Mouse (Mus musculus) forebrain, embryonic 16.5 days (tissue): ENCODE data around the gene Gm9376. TPM values are rescaled to one million over a fixed set of nuclear protein-coding genes. Genes with fewer than 3 reads are reported as not detected.

Experiments
- ATAC-seq: fragments of 200-750 bp; cut with Nextera tagmentation; 2 replicates; pipeline ENCODE4 v1.8.0; 2017; ENCODE audit warnings: mild to moderate bottlenecking, moderate library complexity
- H3K27ac ChIP-seq: fragments of 300-500 bp; sonication (generic); 2 replicates; pipeline ENCODE4 v1.5.1; 2014; ENCODE audit warnings: low read length, control low read depth
- H3K27me3 ChIP-seq: fragments of 300-500 bp; sonication (generic); replicated peaks from 2 replicates; pipeline ENCODE4 v1.6.1; 2014; ENCODE audit warnings: low read length; ENCODE audit not compliant: control insufficient read depth, insufficient read depth
- H3K36me3 ChIP-seq: fragments of 300-500 bp; sonication (generic); 2 replicates; pipeline ENCODE4 v1.6.1; 2014; ENCODE audit not compliant: control insufficient read depth, insufficient read depth
- H3K4me1 ChIP-seq: fragments of 300-500 bp; sonication (generic); replicated peaks from 2 replicates; pipeline ENCODE4 v1.6.1; 2014; ENCODE audit warnings: low read length; ENCODE audit not compliant: control insufficient read depth, insufficient read depth
- H3K4me2 ChIP-seq: fragments of 300-500 bp; sonication (generic); 2 replicates; pipeline ENCODE4 v1.6.1; 2014; ENCODE audit warnings: mild to moderate bottlenecking, low read length, control low read depth
- H3K4me3 ChIP-seq: fragments of 300-500 bp; sonication (generic); replicated peaks from 2 replicates; pipeline ENCODE4 v1.5.1; 2014; ENCODE audit warnings: mild to moderate bottlenecking, low read length, control low read depth
- H3K9ac ChIP-seq: fragments of 300-500 bp; sonication (generic); replicated peaks from 2 replicates; pipeline ENCODE4 v1.6.1; 2014; ENCODE audit warnings: low read depth, low read length, control low read depth
- H3K9me3 ChIP-seq: fragments of 300-500 bp; sonication (generic); 2 replicates; pipeline ENCODE4 v1.6.1; 2016; ENCODE audit warnings: low read length; ENCODE audit not compliant: control insufficient read depth
- WGBS: fragments of 180-500 bp; shearing (Covaris S2); extraction: QIAGEN DNeasy Blood & Tissue Kit; methylation state at CpG from one replicate; pipeline ENCODE4 v1.1.7; 2014; 5-methylcytosine and 5-hydroxymethylcytosine counted together
- microRNA-seq: library from miRNA; unstranded; fragments of <30 nt; microRNA quantifications from one replicate; pipeline ENCODE4, GENCODE M21; 2017
- polyA plus RNA-seq: library from polyadenylated mRNA; unstranded; fragments of >200 nt; fragmentation: Nextera tagmentation; extraction: Ambion mirVana; gene quantifications from 2 replicates; pipeline ENCODE4 v1.2.1, GENCODE M21; 2015

The Gm9376 gene
- polyA plus RNA-seq, 1 experiment from 2014 or later: not detected

DNA sequence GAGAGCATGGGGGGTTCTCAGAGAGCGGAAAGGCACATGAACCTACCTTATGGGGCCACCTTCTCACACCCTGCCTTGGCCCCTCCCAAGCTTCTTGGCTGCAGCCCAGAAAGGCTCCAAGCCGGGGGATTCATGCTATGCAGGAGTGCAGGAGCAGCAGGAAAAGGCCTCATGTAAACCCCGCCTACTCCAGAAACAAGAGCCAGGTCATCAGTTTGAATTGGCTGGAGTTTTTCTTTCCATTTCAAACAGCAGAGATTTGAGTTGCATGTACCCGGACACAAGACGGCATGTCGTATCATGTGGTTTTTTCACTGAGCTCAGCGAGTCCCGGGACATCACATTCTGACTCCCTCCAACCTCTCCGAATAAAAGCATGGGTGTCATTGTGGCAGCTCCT is 39.2 kb downstream of the Gm9376 start:
- Histone ChIP-seq H3K27ac (no peak overlapping the region), H3K36me3 (no peaks in the 10 kb centered on the region), H3K4me3 (no peak overlapping the region), H3K4me1 (peaks cover 9% of the 10 kb centered on the region), H3K9ac (no peak overlapping the region), H3K27me3 (no peaks in the 10 kb centered on the region), H3K9me3 (no peaks in the 10 kb centered on the region), H3K4me2 (no peak overlapping the region)
- WGBS: 34% methylated on average over 9 of the region's 9 CpGs
- ATAC-seq: no peak

DNA sequence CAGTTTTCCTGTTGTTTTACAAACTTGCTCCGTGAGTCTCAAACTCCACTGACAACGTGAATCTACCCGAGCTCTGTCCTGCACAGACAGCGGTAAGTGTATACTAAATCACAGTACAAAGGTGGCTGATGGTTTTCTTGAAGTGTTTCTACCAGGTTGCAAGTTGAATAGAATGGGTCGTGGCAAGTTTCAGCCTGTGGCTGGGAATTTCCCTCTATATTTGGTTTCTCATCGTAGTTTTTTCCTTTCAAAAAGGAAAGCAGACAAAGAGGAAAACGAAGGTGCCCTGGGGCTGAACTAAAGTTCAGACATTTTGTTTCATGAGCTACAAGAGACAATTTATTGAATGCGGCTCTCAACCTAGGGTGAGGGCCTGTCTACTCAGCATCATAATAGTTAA is 40.3 kb downstream of the Gm9376 start:
- Histone ChIP-seq H3K4me2 (no peak overlapping the region), H3K27ac (no peak overlapping the region), H3K9me3 (no peaks in the 10 kb centered on the region), H3K4me3 (no peak overlapping the region), H3K27me3 (no peaks in the 10 kb centered on the region), H3K36me3 (no peaks in the 10 kb centered on the region), H3K4me1 (peaks cover 9% of the 10 kb centered on the region), H3K9ac (no peak overlapping the region)
- ATAC-seq: no peak
- 68% methylated on average over 8 of the region's 8 CpGs for WGBS

DNA sequence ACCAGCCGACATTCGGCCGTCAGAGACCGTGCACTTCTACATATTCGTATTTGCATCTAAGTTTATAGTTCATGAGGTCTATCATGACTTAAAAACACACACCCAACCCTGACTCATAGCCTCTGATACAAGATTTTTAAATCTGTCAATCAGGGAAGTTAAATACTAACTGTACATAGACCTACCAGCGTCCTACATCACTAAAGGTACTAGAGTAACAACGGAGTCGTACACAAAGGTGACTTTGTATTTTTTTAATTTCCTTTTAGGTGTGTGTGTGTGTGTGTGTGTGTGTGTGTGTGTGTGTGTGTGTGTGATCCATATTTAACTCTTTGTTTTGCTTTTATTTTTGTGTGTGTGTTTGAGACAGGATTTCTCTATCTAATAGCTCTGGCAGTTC is 44.9 kb downstream of the Gm9376 start:
- no peaks in the 10 kb centered on the region for H3K4me1 ChIP-seq
- WGBS: 96% methylated on average over 8 of the region's 8 CpGs
- no peak overlapping the region for H3K9ac ChIP-seq
- H3K27me3 ChIP-seq: no peaks in the 10 kb centered on the region
- ATAC-seq: no peak
- no peaks in the 10 kb centered on the region for H3K9me3 ChIP-seq
- H3K36me3 ChIP-seq: no peaks in the 10 kb centered on the region
- no peak overlapping the region for H3K4me3 ChIP-seq
- no peak overlapping the region for H3K27ac ChIP-seq
- H3K4me2 ChIP-seq: no peak overlapping the region

DNA sequence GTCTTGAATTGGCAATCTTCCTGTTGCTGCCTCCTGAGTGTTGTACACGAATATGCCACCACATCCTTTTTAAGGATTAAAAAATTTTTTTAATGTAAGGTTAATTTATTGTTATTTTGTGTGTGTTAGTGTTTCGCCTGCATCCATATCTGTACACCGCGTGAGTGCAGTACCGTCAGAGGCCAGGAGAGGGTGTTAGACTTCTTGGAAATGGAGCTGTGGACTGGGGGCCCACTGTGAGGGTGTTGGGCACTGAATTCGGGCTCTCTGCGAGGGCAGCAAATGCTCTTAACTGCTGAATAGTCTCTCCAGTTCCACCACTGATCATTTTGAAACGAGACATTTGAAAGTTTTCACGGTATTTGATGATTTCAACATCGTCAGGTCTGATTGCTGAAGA is 45.9 kb downstream of the Gm9376 start:
- WGBS: 92% methylated on average over 10 of the region's 10 CpGs

DNA sequence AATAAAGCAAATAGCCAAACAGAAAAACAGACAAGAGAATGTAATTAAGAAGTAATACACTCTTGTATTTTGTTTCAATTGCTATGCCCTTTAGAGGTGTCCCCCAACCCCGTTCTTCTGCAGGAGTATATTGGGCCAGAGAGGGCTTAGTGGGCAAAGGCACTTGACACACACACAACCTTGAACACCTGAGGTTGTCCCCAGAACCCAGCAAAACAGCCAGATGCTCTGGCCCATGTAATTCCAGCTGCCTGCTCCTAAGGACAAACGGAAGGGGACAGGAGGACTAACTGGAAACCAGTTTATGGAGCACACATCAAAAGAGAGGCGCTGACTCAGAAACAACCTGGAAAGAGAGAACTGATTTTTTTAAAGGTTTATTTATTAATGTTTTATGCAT is 47.2 kb downstream of the Gm9376 start:
- Histone ChIP-seq H3K4me1 (peaks cover 12% of the 10 kb centered on the region), H3K9me3 (no peaks in the 10 kb centered on the region), H3K27ac (no peak overlapping the region), H3K27me3 (no peaks in the 10 kb centered on the region), H3K36me3 (no peaks in the 10 kb centered on the region), H3K9ac (no peak overlapping the region), H3K4me2 (no peak overlapping the region), H3K4me3 (no peak overlapping the region)
- ATAC-seq: no peak
- 86% methylated on average over 3 of the region's 3 CpGs for WGBS

More for the DNA sequence above, 45.9 kb downstream of the Gm9376 start:
- H3K27me3 ChIP-seq: no peaks in the 10 kb centered on the region
- H3K27ac ChIP-seq: no peak overlapping the region
- H3K36me3 ChIP-seq: no peaks in the 10 kb centered on the region
- no peak overlapping the region for H3K4me3 ChIP-seq
- no peaks in the 10 kb centered on the region for H3K9me3 ChIP-seq
- peaks cover 3% of the 10 kb centered on the region for H3K4me1 ChIP-seq
- no peak overlapping the region for H3K9ac ChIP-seq
- no peak overlapping the region for H3K4me2 ChIP-seq
- no peak for ATAC-seq

DNA sequence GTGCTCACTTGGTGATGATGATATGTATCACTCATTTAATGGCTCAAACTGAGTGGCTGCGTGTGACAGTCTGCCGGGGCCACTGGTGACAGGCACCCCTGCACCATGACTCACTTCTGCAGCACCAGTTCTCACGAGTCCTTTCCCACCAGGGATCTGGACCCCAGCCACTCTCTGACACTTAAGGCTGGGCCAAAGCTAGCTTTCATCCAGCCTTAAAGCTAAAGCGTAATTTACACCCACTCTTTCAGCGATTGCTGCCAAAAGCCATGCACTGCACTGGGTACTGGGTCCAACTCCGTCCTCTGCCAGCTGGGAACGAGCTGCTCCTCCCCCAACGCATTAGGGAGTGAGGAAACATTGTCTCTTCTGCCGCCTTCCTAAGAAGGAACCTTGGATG is 50.5 kb downstream of the Gm9376 start:
- peak; percentile 84 for ATAC-seq
- WGBS: 43% methylated on average over 9 of the region's 9 CpGs
- Histone ChIP-seq H3K27me3 (peaks cover 4% of the 10 kb centered on the region; the same call in 1 of the 2 replicates), H3K9ac (no peak overlapping the region), H3K27ac (no peak overlapping the region), H3K4me3 (no peak overlapping the region), H3K9me3 (no peaks in the 10 kb centered on the region), H3K4me1 (peaks cover 18% of the 10 kb centered on the region), H3K36me3 (no peaks in the 10 kb centered on the region), H3K4me2 (no peak overlapping the region)

Small RNAs within 50 kb of the gene (microRNA-seq; reads per million reads assigned to microRNA genes)
- gene Mir6241: not detected

Other genes starting within 250 kb of the Gm9376 start
- gene Dct, start 214.7 kb upstream of the Gm9376 start, polyA plus RNA-seq: 6.3 and 6.4 TPM in 2 replicates
- gene Tgds, start 134.2 kb upstream of the Gm9376 start, polyA plus RNA-seq: 20.2 and 22.8 TPM in 2 replicates
- 32.7 and 33.5 TPM in 2 replicates for gene Gpr180, start 129.8 kb upstream of the Gm9376 start, polyA plus RNA-seq
- 4.8 and 5.9 TPM in 2 replicates for gene Sox21, start 29.9 kb upstream of the Gm9376 start, polyA plus RNA-seq